In the genomic region with DNA sequence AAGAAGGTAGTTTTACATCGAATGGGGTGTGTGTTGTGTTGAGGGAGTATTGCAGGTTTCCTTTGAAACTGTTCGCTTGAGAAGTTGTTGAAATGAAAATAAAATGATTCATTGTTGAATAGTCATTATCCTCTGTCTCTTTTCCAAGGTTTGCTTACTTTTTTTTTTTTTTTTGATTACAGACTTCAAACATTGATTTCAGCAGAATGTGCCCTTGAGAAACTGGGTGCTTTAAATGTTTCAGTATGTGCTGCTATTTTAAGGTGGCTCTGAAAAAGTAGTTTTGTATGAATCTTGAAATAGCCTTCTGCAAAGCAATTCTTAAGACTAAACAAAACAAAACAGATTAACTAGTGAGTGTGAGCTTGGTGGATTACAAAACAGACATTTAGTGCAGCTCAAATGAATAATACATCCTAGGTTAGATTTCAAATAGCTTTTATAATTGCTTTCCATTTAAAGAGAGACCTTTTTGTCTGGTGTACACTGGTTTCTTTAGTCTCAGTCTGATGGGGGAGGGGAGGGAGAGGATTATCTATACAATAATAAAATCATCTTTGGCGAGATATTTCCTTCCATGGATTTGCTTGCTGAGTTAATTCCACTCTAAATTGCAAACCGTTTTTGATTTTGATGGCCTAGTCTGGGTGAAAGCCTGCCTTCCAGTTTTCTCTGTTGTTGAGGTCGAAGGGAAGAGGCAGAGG, we compare ENCODE assay signal across 9 mouse cellular contexts. TPM values are rescaled to one million over a fixed set of nuclear protein-coding genes. Genes with fewer than 3 reads are reported as not detected.
A peak's percentile ranks its signal among the peaks of the same experiment; 100 is the strongest.
DNase-seq lines count a peak whose midpoint lies in the region; ATAC-seq and TF ChIP-seq lines count a peak whose summit lies in the region.
"Had no signal": no experiment of that assay in that cellular context is flagged by ENCODE, and none has a peak within 500 bp of the region (broad histone marks: within the 10 kb centered on the region; RNA-seq: fewer than 3 reads in every experiment).

No protein-coding gene starts in this region.

- no peaks in the 10 kb centered on the region for H3K9me3 ChIP-seq in lung, embryonic 14.5 days (ENCODE audit: low read depth, low read length)
- H3K9me3 ChIP-seq in embryonic facial prominence, embryonic 15.5 days (replicated peaks) = no peaks in the 10 kb centered on the region
- H3K9me3 ChIP-seq in intestine, postnatal 0 days (ENCODE audit: control insufficient read depth) = no peaks in the 10 kb centered on the region
- no peaks in the 10 kb centered on the region for H3K9me3 ChIP-seq in neural tube, embryonic 14.5 days (ENCODE audit: control insufficient read depth, low read length)

- H3K27me3 ChIP-seq in lung, embryonic 14.5 days (ENCODE audit: insufficient read depth, low read length) = no peaks in the 10 kb centered on the region
- no peaks in the 10 kb centered on the region for H3K27me3 ChIP-seq in embryonic facial prominence, embryonic 15.5 days
- H3K27me3 ChIP-seq in intestine, postnatal 0 days (replicated peaks; ENCODE audit: control insufficient read depth, insufficient read depth, low read length) = no peaks in the 10 kb centered on the region
- H3K27me3 ChIP-seq in neural tube, embryonic 14.5 days (ENCODE audit: control insufficient read depth, insufficient read depth, low read length) = no peaks in the 10 kb centered on the region

- WGBS in lung, embryonic 14.5 days = 11% methylated on average over 5 of the region's 5 CpGs
- 3% methylated on average over 5 of the region's 5 CpGs for WGBS in embryonic facial prominence, embryonic 15.5 days
- WGBS in intestine, postnatal 0 days = 4% methylated on average over 5 of the region's 5 CpGs
- 3% methylated on average over 5 of the region's 5 CpGs for WGBS in neural tube, embryonic 14.5 days

- H3K27ac ChIP-seq in lung, embryonic 14.5 days (ENCODE audit: low read depth) = peak overlapping the region; percentile 94; the same call in 1 of the 2 replicates
- peak overlapping the region; percentile 99 for H3K27ac ChIP-seq in embryonic facial prominence, embryonic 15.5 days (replicated peaks)
- peak overlapping the region; percentile 97; the same call in 1 of the 2 replicates for H3K27ac ChIP-seq in intestine, postnatal 0 days (ENCODE audit: low read depth, low read length)
- peak overlapping the region; percentile 90 for H3K27ac ChIP-seq in neural tube, embryonic 14.5 days (ENCODE audit: low read depth, low read length)

- intact Hi-C loops in left cerebral cortex, postnatal 10 days (cut with DNase I) = loop anchor here (5.0 kb wide), 1 partner anchor 45 kb away; no protein-coding TSS in a partner anchor

- no peak for DNase-seq in lung, embryonic 14.5 days
- DNase-seq in lung, postnatal 4 days = no peak
- DNase-seq in cerebellum, postnatal 36 days = no peak
- DNase-seq in left cerebral cortex, postnatal 10 days (ENCODE audit: extremely low spot score in 1 of 2, low spot score in 2 of 2) = no peak

- peak overlapping the region; percentile 99 for H3K4me3 ChIP-seq in lung, embryonic 14.5 days (ENCODE audit: low read depth, low read length)
- H3K4me3 ChIP-seq in embryonic facial prominence, embryonic 15.5 days (replicated peaks) = peak overlapping the region; percentile 98
- peak overlapping the region; percentile 96 for H3K4me3 ChIP-seq in intestine, postnatal 0 days (ENCODE audit: low read depth, low read length)
- peak overlapping the region; percentile 99 for H3K4me3 ChIP-seq in neural tube, embryonic 14.5 days (ENCODE audit: low read depth, low read length)

- no peak for TF ChIP-seq CTCF in lung, embryonic 14.5 days (IDR thresholded peaks at IDR 0.05; ENCODE audit: low read depth)
- no peak for TF ChIP-seq CTCF in intestine, postnatal 0 days (IDR thresholded peaks at IDR 0.05; ENCODE audit: low read depth)

- 0 out of 2 replicates have a peak, but pooled peaks cover 6% of the 10 kb centered on the region for H3K4me1 ChIP-seq in lung, embryonic 14.5 days (ENCODE audit: insufficient read depth)
- peaks cover 25% of the 10 kb centered on the region for H3K4me1 ChIP-seq in embryonic facial prominence, embryonic 15.5 days
- 0 out of 2 replicates have a peak, but pooled peaks cover 7% of the 10 kb centered on the region for H3K4me1 ChIP-seq in intestine, postnatal 0 days (replicated peaks; ENCODE audit: control insufficient read depth, insufficient read depth, low read length)
- H3K4me1 ChIP-seq in neural tube, embryonic 14.5 days (ENCODE audit: control insufficient read depth, insufficient read depth, low read length) = peaks cover 12% of the 10 kb centered on the region; the same call in 1 of the 2 replicates

- no peak for ATAC-seq in lung, embryonic 14.5 days (ENCODE audit: insufficient read depth)
- no peak for ATAC-seq in embryonic facial prominence, embryonic 15.5 days (ENCODE audit: insufficient number of reproducible peaks, low FRiP score, low TSS enrichment, low read depth)
- no peak for ATAC-seq in intestine, postnatal 0 days
- ATAC-seq in neural tube, embryonic 14.5 days (ENCODE audit: low read depth) = no peak
- ATAC-seq in megakaryocyte-erythroid progenitor cell, adult 5-6 weeks (replicated peaks; ENCODE audit: low FRiP score, low TSS enrichment, poor library complexity, severe bottlenecking) = no peak
- ATAC-seq: inflammation-experienced regulatory T-cells, adult 6 months had no signal

- no peaks in the 10 kb centered on the region for H3K36me3 ChIP-seq in lung, embryonic 14.5 days (ENCODE audit: insufficient read depth)
- H3K36me3 ChIP-seq in embryonic facial prominence, embryonic 15.5 days = no peaks in the 10 kb centered on the region
- no peaks in the 10 kb centered on the region for H3K36me3 ChIP-seq in intestine, postnatal 0 days (ENCODE audit: control insufficient read depth, insufficient read depth)
- no peaks in the 10 kb centered on the region for H3K36me3 ChIP-seq in neural tube, embryonic 14.5 days (ENCODE audit: control insufficient read depth, insufficient read depth, low read length)

- H3K4me2 ChIP-seq in lung, embryonic 14.5 days = peak overlapping the region; percentile 79
- peak overlapping the region; percentile 65 for H3K4me2 ChIP-seq in embryonic facial prominence, embryonic 15.5 days (replicated peaks)
- H3K4me2 ChIP-seq in intestine, postnatal 0 days (replicated peaks; ENCODE audit: low read depth) = peak overlapping the region; percentile 92
- H3K4me2 ChIP-seq in neural tube, embryonic 14.5 days (ENCODE audit: low read depth, low read length) = peak overlapping the region; percentile 92

- H3K9ac ChIP-seq in lung, embryonic 14.5 days = peak overlapping the region; percentile 98
- peak overlapping the region; percentile 96; the same call in 1 of the 2 replicates for H3K9ac ChIP-seq in embryonic facial prominence, embryonic 15.5 days
- peak overlapping the region; percentile 96 for H3K9ac ChIP-seq in intestine, postnatal 0 days (ENCODE audit: low read depth, low read length)
- H3K9ac ChIP-seq in neural tube, embryonic 14.5 days (replicated peaks; ENCODE audit: low read depth, low read length) = peak overlapping the region; percentile 99

RNA-seq across cellular contexts. Expression of a gene that starts 1.3 kb away (rescaled TPM):
- polyA plus RNA-seq in lung, embryonic 14.5 days (2014; fragmentation: Nextera tagmentation; extraction: Ambion mirVana) = 41.1 and 41.5 TPM in 2 replicates
- polyA plus RNA-seq in embryonic facial prominence, embryonic 15.5 days (2015; fragmentation: Nextera tagmentation; extraction: Ambion mirVana) = 26.5 and 27.2 TPM in 2 replicates
- 20.7 and 22.4 TPM in 2 replicates for polyA plus RNA-seq in intestine, postnatal 0 days (2015; fragmentation: Nextera tagmentation; extraction: Ambion mirVana)
- 50.5 and 50.7 TPM in 2 replicates for polyA plus RNA-seq in neural tube, embryonic 14.5 days (2014; fragmentation: Nextera tagmentation; extraction: Ambion mirVana)
- 36.1 and 47.6 TPM in 2 replicates for total RNA-seq in megakaryocyte-erythroid progenitor cell, adult 5-6 weeks (2014; fragmentation: Nextera tagmentation)
- 7.7 and 17.1 TPM in 2 replicates for total RNA-seq in megakaryocyte-erythroid progenitor cell, adult 5-6 weeks (2017)
- total RNA-seq in left cerebral cortex, postnatal 10 days (2021) = 10 to 100 TPM; 85.3 to 88.9 TPM

RNA-seq across cellular contexts. Expression of a gene that starts 46.3 kb away (rescaled TPM):
- polyA plus RNA-seq in lung, embryonic 14.5 days (2014; fragmentation: Nextera tagmentation; extraction: Ambion mirVana) = 1,829 and 1,952 TPM in 2 replicates
- 1,331 and 1,435 TPM in 2 replicates for polyA plus RNA-seq in embryonic facial prominence, embryonic 15.5 days (2015; fragmentation: Nextera tagmentation; extraction: Ambion mirVana)
- polyA plus RNA-seq in intestine, postnatal 0 days (2015; fragmentation: Nextera tagmentation; extraction: Ambion mirVana) = 644 and 733 TPM in 2 replicates
- polyA plus RNA-seq in neural tube, embryonic 14.5 days (2014; fragmentation: Nextera tagmentation; extraction: Ambion mirVana) = 974 and 1,050 TPM in 2 replicates
- 203 and 216 TPM in 2 replicates for total RNA-seq in megakaryocyte-erythroid progenitor cell, adult 5-6 weeks (2014; fragmentation: Nextera tagmentation)
- 136 and 155 TPM in 2 replicates for total RNA-seq in megakaryocyte-erythroid progenitor cell, adult 5-6 weeks (2017)
- total RNA-seq in left cerebral cortex, postnatal 10 days (2021) = 100 to 1,000 TPM; 308 to 325 TPM
